Mouse (Mus musculus) forebrain, embryonic 11.5 days (tissue): Measurements from ENCODE around the gene Sergef. TPM values are rescaled to one million over a fixed set of nuclear protein-coding genes. Genes with fewer than 3 reads are reported as not detected.

Experiments
- ATAC-seq: fragments of 200-750 bp; cut with Nextera tagmentation; replicated peaks from 2 replicates; pipeline ENCODE4 v1.8.0; 2017; ENCODE audit warnings: moderate TSS enrichment; ENCODE audit not compliant: low FRiP score
- DNase-seq: peaks from one replicate; pipeline ENCODE4 v3.0.0-alpha.2; 2017; ENCODE audit warnings: low spot score
- H3K27ac ChIP-seq: fragments of 300-500 bp; sonication (generic); 2 replicates; pipeline ENCODE4 v1.5.1; 2014; ENCODE audit warnings: low read depth, low read length
- H3K27me3 ChIP-seq: fragments of 300-500 bp; sonication (generic); 2 replicates; pipeline ENCODE4 v1.6.1; 2014; ENCODE audit warnings: mild to moderate bottlenecking, low read length, mixed read lengths; ENCODE audit not compliant: control insufficient read depth, insufficient read depth
- H3K36me3 ChIP-seq: fragments of 300-500 bp; sonication (generic); 2 replicates; pipeline ENCODE4 v1.6.1; 2014; ENCODE audit warnings: mild to moderate bottlenecking, low read length, moderate library complexity, mixed read lengths; ENCODE audit not compliant: control insufficient read depth, insufficient read depth
- H3K4me1 ChIP-seq: fragments of 300-500 bp; sonication (generic); replicated peaks from 2 replicates; pipeline ENCODE4 v1.6.1; 2014; ENCODE audit warnings: low read length, mixed read lengths; ENCODE audit not compliant: control insufficient read depth, insufficient read depth
- H3K4me2 ChIP-seq: fragments of 300-500 bp; sonication (generic); 2 replicates; pipeline ENCODE4 v1.6.1; 2014; ENCODE audit warnings: low read depth, mild to moderate bottlenecking, low read length, moderate library complexity, mixed read lengths; ENCODE audit not compliant: severe bottlenecking
- H3K4me3 ChIP-seq: fragments of 300-500 bp; sonication (generic); 2 replicates; pipeline ENCODE4 v1.5.1; 2014; ENCODE audit warnings: low read depth, low read length
- H3K9ac ChIP-seq: fragments of 300-500 bp; sonication (generic); 2 replicates; pipeline ENCODE4 v1.6.1; 2014; ENCODE audit warnings: low read length
- H3K9me3 ChIP-seq: fragments of 300-500 bp; sonication (generic); 2 replicates; pipeline ENCODE4 v1.6.1; 2016; ENCODE audit warnings: low read length, mixed read lengths; ENCODE audit not compliant: control insufficient read depth
- WGBS: fragments of 180-500 bp; shearing (Covaris S2); extraction: QIAGEN DNeasy Blood & Tissue Kit; methylation state at CpG from one replicate; pipeline ENCODE4 v1.1.7; 2014; 5-methylcytosine and 5-hydroxymethylcytosine counted together
- polyA plus RNA-seq: library from polyadenylated mRNA; unstranded; fragments of >200 nt; fragmentation: Nextera tagmentation; extraction: Ambion mirVana; gene quantifications from 2 replicates; pipeline ENCODE4 v1.2.1, GENCODE M21; 2014

Gene Sergef
- polyA plus RNA-seq, 1 experiment from 2014 or later: 18.7 TPM

DNA sequence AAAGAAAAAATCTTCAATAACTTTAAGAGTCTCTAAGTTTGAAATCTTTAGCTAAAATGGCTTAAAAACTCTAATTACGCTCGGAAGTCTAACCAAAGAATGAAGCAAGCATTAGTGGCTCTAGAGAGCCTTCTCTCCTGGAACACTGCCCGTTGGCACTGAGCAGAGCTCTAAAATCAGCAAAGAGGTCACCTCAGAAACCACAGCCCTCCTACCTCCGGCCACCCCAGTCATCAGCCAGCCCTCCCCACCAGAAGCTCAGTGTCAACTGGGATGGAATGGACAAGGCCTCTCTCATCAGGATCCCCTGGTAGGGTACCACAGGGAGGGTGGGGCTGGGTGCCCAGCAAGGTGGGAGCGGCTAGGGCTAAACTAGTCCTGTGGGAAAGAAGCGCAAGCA lies 80.0 kb downstream of the Sergef start:
- Histone ChIP-seq H3K4me3 (no peak overlapping the region), H3K4me2 (no peak overlapping the region), H3K27ac (no peak overlapping the region), H3K9me3 (no peaks in the 10 kb centered on the region), H3K4me1 (peaks cover 7% of the 10 kb centered on the region; the same call in 1 of the 2 replicates), H3K27me3 (no peaks in the 10 kb centered on the region), H3K9ac (no peak overlapping the region), H3K36me3 (no peaks in the 10 kb centered on the region)
- no peak for ATAC-seq
- no peak for DNase-seq
- 93% methylated on average over 6 of the region's 6 CpGs for WGBS

DNA sequence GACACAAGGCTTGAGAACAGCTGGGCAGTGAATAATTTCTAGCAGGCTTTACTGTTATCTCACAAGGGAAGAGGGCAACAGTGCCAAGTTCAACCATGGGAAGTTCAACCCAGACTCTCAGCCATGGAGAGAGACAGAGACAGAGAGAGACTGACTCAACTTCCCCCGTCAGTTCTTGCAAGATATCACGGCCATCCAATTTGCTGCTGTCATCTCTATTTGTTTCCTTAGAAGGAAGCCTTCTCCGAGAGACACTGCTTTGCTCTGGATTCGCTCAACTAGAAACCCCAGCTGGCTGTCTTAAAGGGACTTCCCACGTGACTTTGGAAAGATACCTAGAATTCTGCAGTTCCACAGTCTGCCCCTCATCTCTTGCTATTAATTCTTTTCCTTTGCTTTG lies 80.6 kb downstream of the Sergef start:
- ATAC-seq: no peak
- 89% methylated on average over 5 of the region's 5 CpGs for WGBS
- H3K27ac ChIP-seq: no peak overlapping the region

DNA sequence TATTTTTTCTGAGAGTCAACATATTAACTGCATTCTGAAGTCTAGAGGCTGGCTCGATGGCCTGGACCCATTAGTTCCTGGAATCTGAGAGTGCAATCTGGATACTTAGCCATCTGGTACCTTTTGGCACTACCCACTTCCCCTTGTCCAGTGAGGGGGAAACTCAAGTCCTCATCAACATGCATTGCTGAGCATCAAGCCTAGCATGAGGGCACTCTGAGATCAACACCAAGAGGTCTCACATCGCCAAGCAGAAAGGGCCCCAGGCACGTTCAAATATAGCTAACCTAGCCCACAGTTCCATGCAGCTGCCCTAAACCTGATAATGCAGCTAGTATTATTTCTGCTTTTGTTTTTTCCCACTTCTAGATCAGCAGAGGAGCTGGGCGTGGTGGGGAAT lies 81.6 kb downstream of the Sergef start:
- Histone ChIP-seq H3K36me3 (no peaks in the 10 kb centered on the region), H3K9ac (no peak overlapping the region), H3K4me3 (no peak overlapping the region), H3K27ac (no peak overlapping the region), H3K9me3 (no peaks in the 10 kb centered on the region), H3K4me2 (no peak overlapping the region), H3K27me3 (no peaks in the 10 kb centered on the region), H3K4me1 (peaks cover 7% of the 10 kb centered on the region; the same call in 1 of the 2 replicates)
- WGBS: 89% methylated on average over 4 of the region's 4 CpGs
- DNase-seq (no peak), ATAC-seq (no peak)

More for the DNA sequence above, 80.6 kb downstream of the Sergef start:
- H3K27me3 ChIP-seq: no peaks in the 10 kb centered on the region
- no peak for DNase-seq
- H3K4me2 ChIP-seq: no peak overlapping the region
- H3K4me1 ChIP-seq: peaks cover 7% of the 10 kb centered on the region; the same call in 1 of the 2 replicates
- H3K36me3 ChIP-seq: no peaks in the 10 kb centered on the region
- no peak overlapping the region for H3K4me3 ChIP-seq
- no peaks in the 10 kb centered on the region for H3K9me3 ChIP-seq
- no peak overlapping the region for H3K9ac ChIP-seq

DNA sequence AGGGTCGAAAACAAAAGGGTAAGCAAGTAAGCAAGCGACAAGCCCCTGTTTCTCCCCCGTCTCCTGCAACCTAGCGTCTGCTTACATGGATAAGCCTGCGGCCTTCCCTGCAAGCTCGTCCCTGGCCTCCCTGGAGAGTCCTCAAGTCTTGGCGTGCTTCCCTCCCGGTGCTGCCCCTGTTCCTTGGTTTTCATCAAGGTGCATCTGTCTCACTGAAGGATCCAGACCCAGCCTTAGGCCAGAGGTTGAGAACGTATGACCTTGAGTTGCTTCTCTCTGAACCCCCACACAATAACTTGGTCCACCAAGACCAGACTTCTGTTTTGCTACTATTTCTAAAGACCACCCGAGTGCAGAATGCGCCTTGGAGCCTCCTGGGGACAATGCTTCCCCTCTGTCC lies 82.2 kb downstream of the Sergef start:
- Histone ChIP-seq H3K36me3 (no peaks in the 10 kb centered on the region), H3K4me3 (no peak overlapping the region), H3K4me1 (peaks cover 7% of the 10 kb centered on the region; the same call in 1 of the 2 replicates), H3K9me3 (no peaks in the 10 kb centered on the region), H3K4me2 (no peak overlapping the region), H3K27me3 (no peaks in the 10 kb centered on the region), H3K27ac (no peak overlapping the region), H3K9ac (no peak overlapping the region)
- 82% methylated on average over 11 of the region's 11 CpGs for WGBS
- DNase-seq (no peak), ATAC-seq (no peak)

DNA sequence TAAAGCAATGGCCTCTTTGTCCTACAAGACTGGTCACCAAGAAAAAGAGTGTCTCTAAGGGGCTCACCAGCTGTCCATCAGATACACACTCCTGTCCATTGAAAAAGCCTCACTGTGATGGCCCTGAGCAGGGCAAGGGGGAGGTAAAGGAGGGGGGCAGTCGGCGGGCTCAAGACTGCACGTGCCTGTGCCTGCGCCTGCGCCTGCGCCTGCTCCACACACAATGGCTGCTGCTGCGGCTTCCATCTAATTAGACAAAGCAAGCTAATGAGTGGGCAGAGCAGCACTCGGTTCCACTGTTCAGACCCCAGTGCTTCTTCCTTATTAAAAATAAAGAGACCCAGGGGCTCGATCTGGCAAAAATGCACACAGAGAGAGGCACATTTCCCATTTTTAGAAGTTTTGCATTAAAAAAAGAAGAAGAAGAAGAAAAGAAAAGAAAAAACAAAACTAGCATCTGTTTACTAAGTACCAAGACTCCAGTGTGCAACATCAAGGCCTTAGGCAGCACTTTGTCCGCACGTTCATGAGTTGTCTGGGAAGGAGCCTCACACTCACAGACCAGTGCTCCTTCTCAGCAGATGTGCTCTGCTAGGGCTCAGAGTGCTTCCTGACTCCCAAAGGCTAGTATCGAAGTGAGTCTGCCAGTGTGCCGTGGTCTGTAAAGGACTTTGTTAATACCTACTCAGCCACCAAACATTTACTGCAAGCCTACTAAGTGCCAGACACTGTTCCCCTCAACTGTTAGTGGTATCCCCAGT lies 83.1 kb downstream of the Sergef start:
- Histone ChIP-seq H3K9me3 (no peaks in the 10 kb centered on the region), H3K36me3 (no peaks in the 10 kb centered on the region), H3K9ac (peak overlapping the region; percentile 12; the same call in 1 of the 2 replicates), H3K4me1 (peaks cover 7% of the 10 kb centered on the region; the same call in 1 of the 2 replicates), H3K27me3 (no peaks in the 10 kb centered on the region), H3K4me2 (no peak overlapping the region), H3K27ac (peak overlapping the region; percentile 64), H3K4me3 (no peak overlapping the region)
- ATAC-seq (peak; percentile 96), DNase-seq (peak; percentile 86)
- 29% methylated on average over 13 of the region's 13 CpGs for WGBS

DNA sequence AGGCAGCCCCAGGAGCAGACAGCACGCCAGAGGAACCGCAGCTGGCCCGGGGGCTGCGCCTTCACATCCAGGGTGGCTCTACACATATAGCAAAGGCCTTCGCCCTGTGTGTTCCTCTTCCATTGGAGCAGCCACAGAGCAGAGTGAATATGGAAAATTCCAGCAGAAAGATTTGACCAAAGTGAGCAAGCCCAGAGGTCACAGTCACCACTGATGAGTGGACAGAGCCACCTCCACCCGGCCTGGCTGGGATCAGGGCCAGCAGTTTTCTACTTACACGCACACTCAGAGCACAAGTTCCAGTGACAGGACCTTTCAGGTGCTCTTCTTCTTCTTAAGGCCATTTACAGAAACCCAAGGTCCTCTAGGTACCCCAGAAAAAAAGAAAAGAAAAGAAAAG lies 83.9 kb downstream of the Sergef start:
- no peaks in the 10 kb centered on the region for H3K27me3 ChIP-seq
- no peaks in the 10 kb centered on the region for H3K36me3 ChIP-seq
- peaks cover 7% of the 10 kb centered on the region; the same call in 1 of the 2 replicates for H3K4me1 ChIP-seq
- H3K27ac ChIP-seq: no peak overlapping the region
- H3K9me3 ChIP-seq: no peaks in the 10 kb centered on the region
- no peak overlapping the region for H3K4me3 ChIP-seq
- ATAC-seq (no peak), DNase-seq (no peak)
- no peak overlapping the region for H3K4me2 ChIP-seq
- no peak overlapping the region for H3K9ac ChIP-seq
- 91% methylated on average over 7 of the region's 7 CpGs for WGBS

DNA sequence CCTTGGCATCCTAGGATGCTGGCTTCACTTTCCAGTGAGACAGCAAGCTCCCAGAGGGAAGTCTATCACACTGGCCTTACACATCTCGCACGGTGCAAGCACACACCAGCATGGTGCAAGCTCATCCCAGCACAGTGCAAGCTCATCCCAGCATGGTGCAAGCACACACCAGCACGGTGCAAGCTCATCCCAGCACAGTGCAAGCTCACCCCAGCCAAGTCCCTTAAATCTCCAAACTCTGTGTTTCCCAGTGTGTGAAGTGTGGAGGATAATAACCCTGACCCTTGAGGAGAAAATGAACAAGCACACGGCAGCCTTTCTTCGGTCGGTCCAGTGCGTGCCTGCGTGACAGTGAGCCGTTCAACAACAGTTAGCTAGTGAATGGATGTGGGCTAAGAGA lies 84.8 kb downstream of the Sergef start:
- no peaks in the 10 kb centered on the region for H3K36me3 ChIP-seq
- no peak overlapping the region for H3K4me2 ChIP-seq
- no peak overlapping the region for H3K9ac ChIP-seq
- ATAC-seq (no peak), DNase-seq (no peak)
- no peak overlapping the region for H3K4me3 ChIP-seq
- 84% methylated on average over 9 of the region's 9 CpGs for WGBS
- H3K27me3 ChIP-seq: no peaks in the 10 kb centered on the region
- no peaks in the 10 kb centered on the region for H3K9me3 ChIP-seq
- H3K27ac ChIP-seq: no peak overlapping the region
- H3K4me1 ChIP-seq: peaks cover 7% of the 10 kb centered on the region; the same call in 1 of the 2 replicates

DNA sequence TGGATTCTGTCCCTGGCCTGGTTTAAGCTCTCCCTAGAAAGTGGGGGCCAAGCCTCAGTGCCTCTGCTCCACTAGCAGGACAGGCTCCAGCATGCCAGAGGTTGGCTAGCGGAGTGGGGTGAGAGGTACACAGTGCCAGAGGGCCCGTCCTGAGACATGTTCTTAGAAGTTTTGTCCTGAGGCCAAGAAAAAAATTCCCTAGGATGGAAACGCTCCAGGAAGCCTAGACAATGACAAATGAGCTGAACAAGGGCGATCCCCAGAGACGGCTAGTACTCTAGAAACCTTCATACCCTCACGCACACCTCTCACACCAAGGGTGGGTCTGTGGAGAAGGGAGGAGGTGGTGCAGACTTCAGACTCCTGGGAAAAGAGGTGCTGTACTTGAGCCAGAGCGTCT lies 85.6 kb downstream of the Sergef start:
- Histone ChIP-seq H3K27ac (no peak overlapping the region), H3K4me3 (no peak overlapping the region), H3K4me2 (no peak overlapping the region), H3K9me3 (no peaks in the 10 kb centered on the region), H3K4me1 (peaks cover 7% of the 10 kb centered on the region; the same call in 1 of the 2 replicates), H3K9ac (no peak overlapping the region), H3K27me3 (no peaks in the 10 kb centered on the region), H3K36me3 (no peaks in the 10 kb centered on the region)
- 80% methylated on average over 7 of the region's 7 CpGs for WGBS
- DNase-seq: no peak
- no peak for ATAC-seq
